Mouse (Mus musculus): ENCODE data around the gene Adcyap1.

DNA sequence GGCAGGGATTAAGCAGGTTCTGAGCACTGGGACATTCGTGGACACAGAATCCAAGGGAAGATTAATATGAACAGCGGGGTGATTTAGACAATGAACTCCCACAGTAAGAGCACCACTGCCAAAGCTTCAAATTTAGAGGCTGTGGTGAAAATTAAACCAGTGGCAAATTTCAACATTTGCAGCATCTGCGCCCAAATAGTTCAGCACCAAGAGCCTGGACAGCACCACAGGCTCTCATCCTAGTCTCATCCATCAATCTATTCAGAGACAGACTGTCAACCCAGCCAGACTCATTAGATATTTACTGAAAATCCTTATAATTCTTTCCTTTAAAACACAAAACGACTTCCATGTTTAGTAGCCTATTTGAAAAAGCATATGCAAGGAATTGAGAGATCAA lies 604 bp upstream of the Adcyap1 start:
- TF ChIP-seq CTCF (IDR thresholded peaks at IDR 0.05; ENCODE audit: low read depth) (no peak), EP300 (IDR thresholded peaks at IDR 0.05; ENCODE audit: low read depth) (no peak)
